Mouse (Mus musculus) T-cell, adult 2 months (primary cell): ENCODE measurements around the gene Tekt4.

Experiments
- DNase-seq: peaks from one replicate; pipeline ENCODE4 v3.0.0; 2022; ENCODE audit warnings: low spot score

The Tekt4 gene

DNA sequence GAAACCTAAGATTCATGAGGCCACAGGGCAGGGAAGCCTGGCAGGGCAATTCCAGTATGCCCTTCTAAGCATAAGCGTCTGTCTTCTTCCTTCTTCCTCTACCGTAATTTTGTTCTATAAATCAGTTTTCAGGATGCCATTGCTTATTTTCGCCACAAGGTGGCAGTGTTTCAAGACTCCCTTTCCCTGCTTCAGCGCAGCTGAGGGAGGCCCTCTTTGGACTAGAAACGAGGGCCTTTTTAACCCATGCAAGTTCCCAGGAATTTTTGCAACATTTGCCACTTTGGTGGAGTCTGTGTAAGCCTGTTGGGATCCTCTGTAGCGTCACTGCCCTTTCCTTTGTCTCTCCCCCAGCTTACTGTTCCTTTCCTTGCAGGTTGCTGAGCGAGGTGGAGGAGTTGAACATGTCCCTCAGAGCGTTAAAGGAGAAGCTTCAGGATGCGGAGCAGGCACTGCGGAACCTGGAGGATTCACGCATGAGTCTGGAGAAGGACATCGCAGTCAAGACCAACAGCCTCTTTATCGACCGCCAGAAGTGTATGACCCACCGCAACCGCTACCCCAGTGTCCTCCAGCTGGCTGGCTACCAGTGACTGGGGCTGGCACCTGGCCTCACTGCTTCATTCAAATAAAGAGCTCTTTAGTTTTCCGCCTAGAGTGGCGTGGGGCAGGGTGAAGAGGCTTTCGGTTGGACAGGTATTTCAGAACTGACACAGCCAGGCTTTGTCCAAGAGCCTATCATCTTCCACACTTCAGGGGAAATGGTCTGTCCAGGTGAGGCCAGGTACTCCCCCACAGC lies 21.7 kb downstream of the Tekt4 start:
- DNase-seq, result peak; percentile 51

DNA sequence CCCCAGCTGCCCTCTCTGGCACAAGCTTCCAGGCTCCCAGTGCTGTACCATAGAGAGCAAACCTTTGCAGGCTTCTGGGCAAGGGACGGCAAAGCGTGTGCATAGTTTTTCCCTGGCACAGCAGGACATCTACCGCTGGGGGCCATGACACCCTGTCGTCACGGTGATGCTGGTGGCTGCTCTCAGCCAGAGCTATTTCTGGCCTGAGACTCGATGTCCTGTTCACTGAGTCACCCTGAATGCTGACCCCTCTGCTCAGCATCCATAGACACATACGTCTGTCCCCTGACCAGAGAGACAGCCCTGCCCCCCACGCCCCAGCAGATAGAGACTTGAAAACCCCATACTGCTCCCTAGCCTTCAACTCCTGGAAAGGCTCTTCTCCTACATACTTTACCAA lies 25.7 kb downstream of the Tekt4 start:
- DNase-seq, result no peak

GRCm38 (mm10) chr17:25480820-25481219 lies 26.4 kb downstream of the Tekt4 start:
- no peak for DNase-seq

DNA sequence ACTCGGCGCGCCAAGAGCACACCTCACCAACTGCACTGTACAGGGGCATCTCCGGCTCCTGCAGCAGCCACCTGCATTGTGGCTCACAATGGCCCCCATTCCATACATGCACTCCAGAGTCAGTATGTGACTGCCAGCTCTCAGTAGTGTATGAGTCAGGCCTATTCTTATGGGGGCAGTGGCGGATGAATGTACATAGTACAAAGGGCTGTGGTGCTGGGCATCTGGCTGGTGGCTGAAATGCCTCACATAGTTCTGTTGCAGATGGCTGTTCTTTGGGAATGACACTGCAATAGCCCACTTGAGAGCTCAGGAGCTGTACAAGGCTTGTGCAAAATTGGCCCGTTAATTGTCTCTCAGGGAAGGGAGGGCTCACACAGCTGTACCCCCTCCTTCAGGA lies 27.7 kb downstream of the Tekt4 start:
- no peak for DNase-seq

- DNase-seq, result no peak
Observed at GRCm38 (mm10) chr17:25497013-25497412, 42.6 kb downstream of the Tekt4 start, which contains the start of gene Sstr5. Gene Sstr5, minus strand, starts transcription at chr17:25497288.

- DNase-seq, result no peak
Observed at GRCm38 (mm10) chr17:25502599-25502998, 48.2 kb downstream of the Tekt4 start.

- no peak for DNase-seq
Observed at GRCm38 (mm10) chr17:25507799-25508198, 53.4 kb downstream of the Tekt4 start.

GRCm38 (mm10) chr17:25508860-25509577 lies 54.6 kb downstream of the Tekt4 start:
- no peak for DNase-seq

- no peak for DNase-seq
Observed at GRCm38 (mm10) chr17:25510074-25510830, 55.8 kb downstream of the Tekt4 start.

- DNase-seq, result no peak
Observed at GRCm38 (mm10) chr17:25511876-25512275, 57.5 kb downstream of the Tekt4 start.

DNA sequence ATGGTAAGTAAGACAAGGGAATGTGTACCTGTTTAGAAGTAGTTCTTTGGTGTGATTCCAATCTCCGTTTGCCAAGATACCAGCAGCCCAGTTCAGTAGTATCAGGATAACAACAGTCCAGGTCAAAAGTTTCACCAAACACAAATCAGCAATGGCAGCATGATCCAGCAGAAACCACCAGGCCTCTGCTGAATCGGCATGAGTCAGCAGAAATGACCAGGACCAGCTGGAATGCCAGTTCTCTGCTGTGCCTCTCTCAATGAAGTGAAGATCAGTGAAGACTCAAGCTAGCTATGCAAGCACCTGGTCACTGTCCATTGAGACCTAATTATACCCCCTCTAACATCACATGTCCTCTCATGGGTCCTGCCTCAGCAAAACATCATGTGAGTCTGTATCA lies 59.6 kb downstream of the Tekt4 start:
- DNase-seq, result no peak

GRCm38 (mm10) chr17:25516315-25516714 lies 61.9 kb downstream of the Tekt4 start:
- no peak for DNase-seq

DNA sequence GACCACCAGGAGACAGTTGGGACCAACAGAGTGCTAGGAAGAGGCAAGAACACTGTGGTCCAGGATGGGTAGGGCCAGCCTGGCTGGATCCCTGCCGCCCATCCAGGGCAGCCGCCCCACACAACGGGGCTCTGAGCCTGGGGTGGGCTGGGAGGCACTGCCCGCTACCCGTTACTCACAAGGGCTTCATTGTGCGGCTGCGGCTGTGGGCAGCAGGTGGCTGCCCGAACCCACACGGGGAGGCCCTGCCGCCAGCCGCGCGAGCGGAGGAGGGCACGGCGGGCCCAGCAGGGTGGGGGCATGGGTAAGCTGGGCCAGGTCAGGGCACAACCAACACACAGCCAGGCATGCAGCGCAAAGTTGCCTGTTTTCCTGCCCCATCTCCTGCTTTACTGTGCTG lies 63.7 kb downstream of the Tekt4 start:
- DNase-seq, result no peak

GRCm38 (mm10) chr17:25519511-25519910 lies 65.1 kb downstream of the Tekt4 start:
- no peak for DNase-seq

DNA sequence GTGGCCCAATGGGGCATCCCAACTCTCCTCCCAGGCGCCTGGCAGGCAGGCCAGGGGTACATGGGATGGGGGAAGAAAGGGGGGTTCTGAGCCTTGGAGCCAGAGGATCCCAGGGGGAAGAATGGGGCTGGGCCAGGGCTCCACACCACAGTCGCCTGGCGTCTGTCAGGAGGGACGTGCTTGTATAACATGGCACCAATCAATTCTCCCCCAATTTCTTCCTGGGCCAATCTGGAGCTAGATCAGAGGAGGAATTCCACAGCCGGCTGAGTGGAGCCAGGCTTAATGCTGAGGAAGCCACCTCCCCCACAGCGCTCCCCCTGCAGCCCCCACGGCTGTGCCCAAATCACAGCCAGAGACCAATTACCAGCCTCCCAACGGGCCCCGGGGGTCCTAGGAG lies 66.1 kb downstream of the Tekt4 start:
- no peak for DNase-seq

GRCm38 (mm10) chr17:25522080-25522479 lies 67.7 kb downstream of the Tekt4 start:
- DNase-seq, result no peak
